Mouse (Mus musculus) neutrophil, adult 5-6 weeks (primary cell): ENCODE data around the gene Cherp. TPM values are rescaled to one million over a fixed set of nuclear protein-coding genes. Genes with fewer than 3 reads are reported as not detected.

Experiments used
- ATAC-seq: fragments of 151-379, 151-347 bp; 2 replicates; pipeline ENCODE4 v1.8.0; 2017; ENCODE audit warnings: mild to moderate bottlenecking, moderate TSS enrichment; ENCODE audit not compliant: insufficient number of reproducible peaks, poor library complexity, low FRiP score, severe bottlenecking; ENCODE audit errors: extremely low read depth
- total RNA-seq: library from RNA; stranded (forward); fragments of 200-1000 nt; gene quantifications from 2 replicates; pipeline ENCODE4 v1.2.3, GENCODE M21; 2017

The Cherp gene
- total RNA-seq, result 21.0 and 22.2 TPM in 2 replicates

DNA sequence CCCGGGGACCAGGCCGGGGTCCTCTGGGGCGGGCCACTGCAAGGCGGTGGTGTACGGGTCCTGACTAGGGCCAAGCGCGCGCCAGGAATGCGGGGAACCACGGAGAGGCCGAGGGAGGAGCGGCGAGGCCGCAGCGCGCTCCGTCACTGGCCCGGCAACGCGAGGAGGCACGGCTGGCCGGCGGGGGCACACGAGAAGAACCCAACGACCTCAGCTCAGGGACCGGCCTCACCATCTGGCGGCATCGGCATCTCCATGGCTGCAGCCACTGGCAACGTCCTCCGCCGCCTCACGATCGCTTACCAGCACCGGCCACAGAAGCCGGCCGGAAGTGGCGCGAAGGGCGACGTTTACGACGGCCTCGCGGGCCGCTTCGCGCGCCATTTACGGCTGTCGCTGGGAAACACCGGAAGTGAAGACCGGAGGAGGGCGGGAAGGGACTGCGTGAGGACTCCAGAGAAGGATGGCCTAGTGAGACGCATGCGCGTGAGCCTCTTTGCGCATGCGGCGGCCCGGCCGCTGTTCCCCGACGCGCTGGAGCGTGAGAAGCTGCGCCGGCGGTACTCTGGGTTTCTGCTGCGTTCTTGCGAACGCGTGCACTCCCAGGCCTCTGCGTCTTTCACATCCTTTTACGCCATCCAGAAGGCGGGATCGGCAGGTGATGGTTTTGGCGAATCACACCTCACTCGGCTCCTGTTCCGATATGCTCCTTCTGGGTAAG lies at the start of gene Cherp:
TSS of gene Cherp (minus strand) at position 401 of the 721 bp plus-strand sequence.
- peak; percentile 93 for ATAC-seq

DNA sequence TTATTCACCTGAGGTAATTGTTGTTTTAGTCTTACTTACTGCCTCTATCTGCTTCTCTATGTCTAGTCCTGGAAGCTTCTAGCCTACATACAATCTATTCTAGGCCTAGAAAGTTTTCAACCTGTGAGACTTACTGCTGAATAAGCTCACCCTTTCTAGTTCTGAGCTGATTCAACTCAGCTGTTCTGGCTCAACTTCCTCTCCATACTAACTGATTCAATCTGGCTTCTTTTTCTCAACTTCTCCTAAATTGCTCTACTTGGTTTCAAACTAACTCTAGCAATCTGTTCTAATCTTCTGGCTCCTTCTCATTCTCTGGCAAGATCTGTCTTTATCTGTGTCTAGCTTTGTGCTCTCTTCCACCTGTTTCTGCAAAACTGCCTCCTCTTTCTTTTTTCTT lies 46.9 kb upstream of the Cherp start:
- no peak for ATAC-seq

DNA sequence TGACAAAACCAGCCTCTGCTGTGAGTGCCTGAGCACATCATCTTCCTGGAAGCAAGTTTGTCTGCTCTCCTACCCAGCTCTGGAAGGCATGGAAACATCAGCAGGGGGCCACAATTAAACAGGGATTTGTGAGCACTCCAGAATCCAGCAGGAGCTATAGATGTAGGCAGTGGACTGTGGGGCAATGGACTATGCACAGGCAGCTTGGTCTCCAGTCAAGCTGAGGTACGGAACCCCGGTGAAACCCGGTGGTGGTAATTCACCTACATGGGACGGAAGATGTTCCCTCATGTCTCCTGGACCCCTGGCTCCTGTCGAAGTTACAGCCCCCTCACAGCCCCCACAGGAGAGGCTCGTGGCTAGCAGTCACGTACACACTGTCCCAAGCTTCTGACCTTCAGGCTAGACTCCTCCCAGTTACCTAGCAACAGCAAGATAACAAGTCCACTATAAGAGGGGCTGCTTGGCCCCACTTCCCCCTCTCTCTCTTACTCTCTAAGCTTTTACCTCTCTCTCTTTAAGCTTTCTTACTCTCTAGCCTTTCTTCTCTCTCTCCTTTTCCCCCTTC lies 42.5 kb upstream of the Cherp start:
- no peak for ATAC-seq

DNA sequence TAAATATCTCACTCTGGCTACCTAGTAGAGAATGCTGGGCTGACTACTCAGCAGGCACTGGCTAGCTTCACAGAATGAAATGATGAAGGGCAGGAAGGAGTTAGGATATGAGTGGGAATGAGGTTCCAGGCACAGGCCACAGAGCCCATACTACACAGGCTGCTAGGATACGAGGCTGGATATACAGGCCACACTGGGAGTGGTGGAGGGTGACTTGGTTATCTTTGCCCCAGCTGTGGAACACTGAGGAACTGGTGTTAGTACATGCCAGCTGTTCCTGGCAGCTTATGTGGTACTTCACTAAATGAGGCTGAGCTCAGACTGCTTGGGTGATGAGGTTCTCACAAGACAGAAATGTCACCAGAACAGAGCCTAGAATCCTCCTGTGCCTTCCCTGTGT lies 38.1 kb upstream of the Cherp start:
- ATAC-seq, result no peak

DNA sequence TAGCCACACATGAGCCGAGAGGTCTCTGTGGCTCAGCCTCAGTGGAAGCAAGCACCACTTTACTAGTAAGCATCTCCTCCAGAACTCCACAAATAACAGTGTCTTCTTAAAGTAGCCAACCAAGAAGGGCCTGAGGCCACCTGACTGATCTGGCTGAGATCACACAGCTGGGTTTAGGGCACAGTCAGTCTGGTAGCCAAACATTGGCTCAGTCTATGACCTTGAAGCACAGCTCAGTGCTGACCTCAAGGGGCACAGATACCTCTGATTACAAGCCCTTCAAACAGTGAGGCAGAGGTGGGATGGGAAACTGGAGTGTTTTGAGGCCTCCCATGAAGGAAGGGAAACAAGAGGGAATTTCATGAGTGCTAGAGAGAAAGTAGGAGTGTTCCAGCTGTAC lies 37.6 kb upstream of the Cherp start:
- ATAC-seq, result no peak

DNA sequence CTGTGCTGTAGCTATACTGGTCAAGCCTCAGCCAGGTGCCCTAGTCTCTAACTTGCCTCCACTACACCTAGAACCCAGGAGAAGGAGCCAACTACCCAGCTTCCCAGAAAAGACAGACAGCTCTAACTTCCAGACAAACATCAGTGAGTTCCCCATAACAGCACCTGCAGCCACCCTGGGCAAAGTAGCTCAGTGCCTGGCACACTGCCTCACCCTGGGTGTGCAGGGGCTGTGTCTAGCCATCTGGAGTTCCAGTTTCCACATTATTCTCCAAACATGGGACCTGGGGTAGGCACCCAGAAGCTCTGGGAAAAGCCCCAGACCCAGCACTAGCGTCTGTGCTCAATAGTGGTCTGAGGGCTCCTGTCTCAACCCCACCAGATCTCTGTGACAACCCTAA lies 32.5 kb upstream of the Cherp start:
- peak; percentile 7; the same call in 1 of the 2 replicates for ATAC-seq

DNA sequence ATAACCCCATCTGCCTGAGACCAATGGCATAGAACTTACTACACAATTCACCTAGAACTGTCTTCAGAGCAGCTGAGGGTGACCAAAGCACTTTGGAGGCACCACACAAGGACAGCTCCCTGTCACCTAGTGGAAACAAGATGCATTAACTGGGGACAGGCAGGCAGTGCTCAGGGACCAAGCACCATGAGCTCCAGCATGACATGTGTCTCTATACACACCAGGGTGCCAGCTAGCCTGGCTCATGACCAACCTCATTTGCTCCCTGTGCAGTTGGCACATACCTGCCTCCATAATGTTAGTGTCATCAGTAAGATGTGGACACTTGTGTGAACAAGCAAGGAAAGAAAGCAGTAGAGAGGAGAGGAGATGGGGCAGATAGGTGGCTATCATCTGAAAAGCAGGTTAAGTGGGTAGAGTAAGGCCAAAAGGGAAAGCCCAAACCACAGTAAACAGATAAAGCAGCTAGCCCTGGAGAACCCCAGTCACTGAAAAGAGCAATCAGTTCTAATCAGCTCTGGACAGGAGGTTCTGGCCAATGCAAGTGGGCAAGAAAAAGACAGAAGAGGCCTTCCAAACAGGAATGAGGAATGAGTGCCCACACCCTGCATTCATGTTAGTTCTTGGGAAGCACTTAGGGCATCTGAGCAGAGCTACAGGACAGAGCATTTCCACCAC lies 29.8 kb upstream of the Cherp start:
- no peak for ATAC-seq

DNA sequence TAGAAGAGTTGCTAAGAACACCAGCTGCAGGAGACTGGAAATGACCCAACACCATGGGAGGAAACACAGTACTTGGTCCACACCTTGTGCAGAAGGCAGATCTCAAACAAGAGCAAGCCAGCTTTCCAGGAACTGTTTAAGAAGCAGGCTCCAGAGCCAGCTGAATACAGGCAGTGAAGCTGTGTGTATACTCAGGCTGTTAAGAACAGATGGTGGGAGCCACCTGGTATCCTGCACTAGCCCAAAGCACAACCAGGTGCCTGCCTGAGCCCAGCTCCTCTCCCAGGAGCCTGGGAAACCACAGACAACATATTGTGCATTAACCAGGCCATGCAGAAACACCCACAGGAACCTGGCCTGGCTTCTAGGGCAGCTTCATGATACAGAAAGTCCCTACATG lies 29.1 kb upstream of the Cherp start:
- ATAC-seq, result no peak

DNA sequence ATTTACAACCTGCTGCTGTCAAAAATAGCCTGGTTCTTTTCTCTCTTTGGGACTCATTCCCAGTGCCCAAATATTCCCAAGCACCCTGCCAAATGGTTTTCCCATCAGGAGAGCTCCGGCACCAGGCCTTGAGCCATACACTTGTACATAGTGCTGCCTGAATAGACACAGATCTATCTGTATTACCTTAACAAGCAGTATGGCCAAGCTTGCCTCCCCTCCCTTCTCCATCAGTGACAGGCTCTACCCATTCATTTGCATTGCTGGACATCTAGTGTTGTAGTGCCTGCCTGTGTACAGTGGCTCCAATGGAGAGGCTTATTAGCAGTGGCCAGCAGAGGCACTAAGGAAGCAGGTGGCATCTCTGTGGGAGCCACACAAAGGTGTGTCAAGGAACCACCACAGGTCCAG lies 25.5 kb upstream of the Cherp start:
- no peak for ATAC-seq

DNA sequence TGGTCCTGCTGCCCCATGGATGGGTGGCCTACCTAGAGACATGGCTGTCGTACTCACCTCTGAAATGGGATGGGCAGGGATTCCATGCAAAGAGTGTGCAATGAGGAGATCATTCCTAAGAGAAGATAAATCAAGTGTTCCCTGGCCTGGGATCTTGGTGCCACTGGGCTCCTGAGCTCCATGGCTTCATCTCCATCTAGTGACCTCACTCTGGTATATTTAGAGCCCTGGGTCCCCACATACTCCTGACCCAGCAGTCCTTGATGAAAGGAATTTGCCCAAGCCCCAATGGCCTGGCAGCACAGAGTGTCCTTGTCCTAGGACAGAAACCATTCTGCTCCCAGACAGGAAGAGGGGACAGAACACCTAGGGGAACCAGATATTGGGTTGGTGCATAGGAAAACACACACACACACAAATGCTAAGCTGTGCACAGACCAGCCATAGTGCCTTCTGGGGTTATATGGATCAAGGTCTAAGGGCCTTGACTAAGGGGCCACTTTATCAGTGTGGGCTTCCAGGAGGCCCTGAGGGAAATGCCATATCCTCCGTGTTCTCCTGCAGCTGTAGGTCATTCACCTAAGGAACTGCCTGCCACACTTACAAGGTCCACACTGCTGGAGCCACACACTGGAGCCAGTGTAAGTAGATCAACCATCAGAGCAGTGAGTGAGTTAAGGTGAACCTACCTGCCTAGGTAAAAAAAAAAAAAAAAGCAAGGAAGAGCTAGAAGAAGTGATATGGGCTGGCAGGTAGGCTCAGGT lies 24.7 kb upstream of the Cherp start:
- no peak for ATAC-seq

DNA sequence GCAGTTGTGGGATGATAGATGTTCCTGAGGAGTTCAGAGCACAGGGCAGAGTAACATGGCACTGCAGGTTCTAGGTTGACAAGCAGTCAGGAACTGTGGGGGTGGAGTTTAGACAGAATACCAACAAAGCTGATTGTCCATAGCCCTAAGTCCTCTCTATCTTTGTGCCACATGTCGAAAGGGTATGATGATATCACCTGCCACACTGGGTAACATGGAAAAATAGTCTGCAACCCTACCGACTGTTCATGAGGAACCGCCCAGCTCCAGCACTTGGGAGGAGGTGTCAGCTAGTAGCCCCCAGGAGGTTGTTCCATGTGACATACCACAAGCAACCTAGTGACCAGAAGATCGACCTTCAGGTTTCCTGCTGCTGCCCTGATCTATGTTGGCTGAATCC lies 23.5 kb upstream of the Cherp start:
- no peak for ATAC-seq

DNA sequence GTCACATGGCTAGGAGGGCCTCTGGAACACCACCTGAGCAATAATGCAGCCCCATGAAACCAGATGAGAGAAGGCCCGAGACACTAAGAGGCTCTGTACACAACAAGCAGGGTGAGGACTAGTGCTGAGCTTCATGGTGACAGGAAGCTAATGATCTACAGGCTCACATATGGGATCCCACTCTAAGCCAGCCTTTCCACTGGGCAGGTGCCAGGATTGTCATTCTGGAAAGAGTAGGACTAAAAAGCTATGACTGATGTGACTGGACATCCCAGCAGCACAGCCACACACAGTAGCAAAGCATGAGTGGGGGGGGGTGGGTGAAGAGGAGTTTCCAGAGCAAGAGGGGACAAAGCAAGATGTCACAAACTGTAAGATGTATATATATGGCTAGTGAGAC lies 22.9 kb upstream of the Cherp start:
- no peak for ATAC-seq

DNA sequence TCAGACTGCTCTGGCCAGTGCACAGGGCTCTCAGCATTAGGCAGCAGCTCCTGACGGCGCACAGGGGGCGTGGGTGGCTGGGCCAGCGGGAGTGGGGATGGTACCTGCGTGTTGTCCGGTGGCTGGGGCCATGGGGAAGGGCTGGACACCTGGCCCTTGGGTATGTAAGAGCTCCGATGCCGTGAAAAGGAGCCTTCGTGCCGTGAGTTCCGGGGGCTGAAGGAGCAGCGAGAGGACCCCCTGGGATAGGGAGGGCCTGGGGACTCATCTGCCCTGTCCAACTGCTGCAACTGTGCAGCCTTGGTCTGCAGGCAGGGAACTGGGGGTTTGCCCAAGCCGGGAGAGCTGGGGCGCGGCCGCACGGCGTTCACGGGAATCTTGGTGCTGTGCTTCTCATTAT lies 21.2 kb upstream of the Cherp start:
- ATAC-seq, result no peak

DNA sequence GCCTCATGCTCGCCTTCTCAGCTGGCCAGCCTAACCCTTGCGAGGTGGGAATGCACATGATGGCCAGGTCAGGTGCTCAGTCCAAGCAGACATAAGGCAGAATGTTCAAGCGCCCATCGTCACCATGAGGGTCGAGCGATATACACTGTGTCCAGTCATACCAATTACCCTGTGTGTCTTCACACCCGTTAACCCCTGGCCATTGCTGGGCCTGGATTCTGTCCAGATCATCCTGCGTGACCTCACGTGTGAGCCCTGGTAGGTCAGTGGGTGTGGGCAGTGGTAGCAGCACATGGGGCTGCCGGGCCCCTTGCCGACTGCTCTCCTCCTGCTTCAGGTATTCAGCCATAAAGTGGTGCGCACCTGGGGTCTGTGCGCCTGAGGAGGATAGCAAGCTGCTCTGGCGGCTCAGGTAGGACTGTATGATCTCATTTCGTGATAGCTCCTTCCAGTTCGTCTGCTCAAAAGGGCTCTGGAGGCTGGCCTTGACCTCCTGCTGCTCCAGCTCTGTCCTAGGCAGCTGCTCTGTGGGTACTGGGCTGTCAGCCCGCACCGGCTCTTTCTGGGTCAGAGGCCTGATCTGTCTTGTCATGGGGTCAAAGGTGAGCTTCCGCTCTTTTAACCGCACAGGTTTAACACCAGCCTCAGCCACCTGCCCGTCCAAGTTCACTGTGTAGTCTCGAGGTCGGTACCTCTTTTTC lies 20.5 kb upstream of the Cherp start:
- no peak for ATAC-seq

DNA sequence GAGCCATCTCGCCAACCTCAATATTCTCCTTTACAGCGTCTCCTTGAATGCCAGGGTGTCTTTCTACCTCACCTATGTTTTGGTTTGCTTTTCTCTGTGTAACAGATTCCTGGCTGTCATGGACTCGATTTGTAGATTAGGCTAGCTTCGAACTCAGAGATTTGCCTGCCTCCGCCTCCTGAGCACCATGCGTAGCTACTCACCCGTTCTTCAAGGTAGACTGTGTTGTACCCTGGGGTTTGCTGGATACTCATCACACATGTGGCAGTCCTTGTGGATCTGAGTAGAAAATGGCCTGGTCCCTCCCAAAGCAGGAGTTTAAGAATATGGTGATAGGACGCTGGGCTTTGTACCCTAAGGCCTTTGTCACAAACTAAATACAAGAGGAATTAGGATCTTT lies 18.4 kb upstream of the Cherp start:
- no peak for ATAC-seq

DNA sequence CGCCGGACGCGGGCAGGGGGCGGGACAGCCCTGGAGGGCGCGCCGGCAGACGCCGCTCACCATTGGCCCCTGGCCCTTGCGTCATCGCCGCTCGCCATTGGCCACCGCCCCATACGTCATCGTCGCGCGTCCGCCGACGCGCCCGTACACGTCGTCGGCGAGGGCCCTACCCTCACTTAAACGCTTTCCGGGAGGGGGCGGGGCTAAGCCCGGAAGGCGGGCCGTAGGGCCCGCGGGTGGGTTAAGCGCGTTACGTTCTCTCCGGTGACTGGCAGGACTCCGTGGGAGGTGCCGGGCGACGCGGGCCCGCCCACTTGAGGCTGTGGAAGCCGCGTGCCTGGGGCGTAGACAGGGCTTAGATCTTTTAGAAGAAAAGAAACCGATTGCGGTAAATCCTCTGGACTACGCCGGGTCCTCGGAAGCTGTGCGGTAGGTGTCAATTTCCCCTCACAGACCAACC lies 17.6 kb upstream of the Cherp start:
- peak; percentile 92 for ATAC-seq

DNA sequence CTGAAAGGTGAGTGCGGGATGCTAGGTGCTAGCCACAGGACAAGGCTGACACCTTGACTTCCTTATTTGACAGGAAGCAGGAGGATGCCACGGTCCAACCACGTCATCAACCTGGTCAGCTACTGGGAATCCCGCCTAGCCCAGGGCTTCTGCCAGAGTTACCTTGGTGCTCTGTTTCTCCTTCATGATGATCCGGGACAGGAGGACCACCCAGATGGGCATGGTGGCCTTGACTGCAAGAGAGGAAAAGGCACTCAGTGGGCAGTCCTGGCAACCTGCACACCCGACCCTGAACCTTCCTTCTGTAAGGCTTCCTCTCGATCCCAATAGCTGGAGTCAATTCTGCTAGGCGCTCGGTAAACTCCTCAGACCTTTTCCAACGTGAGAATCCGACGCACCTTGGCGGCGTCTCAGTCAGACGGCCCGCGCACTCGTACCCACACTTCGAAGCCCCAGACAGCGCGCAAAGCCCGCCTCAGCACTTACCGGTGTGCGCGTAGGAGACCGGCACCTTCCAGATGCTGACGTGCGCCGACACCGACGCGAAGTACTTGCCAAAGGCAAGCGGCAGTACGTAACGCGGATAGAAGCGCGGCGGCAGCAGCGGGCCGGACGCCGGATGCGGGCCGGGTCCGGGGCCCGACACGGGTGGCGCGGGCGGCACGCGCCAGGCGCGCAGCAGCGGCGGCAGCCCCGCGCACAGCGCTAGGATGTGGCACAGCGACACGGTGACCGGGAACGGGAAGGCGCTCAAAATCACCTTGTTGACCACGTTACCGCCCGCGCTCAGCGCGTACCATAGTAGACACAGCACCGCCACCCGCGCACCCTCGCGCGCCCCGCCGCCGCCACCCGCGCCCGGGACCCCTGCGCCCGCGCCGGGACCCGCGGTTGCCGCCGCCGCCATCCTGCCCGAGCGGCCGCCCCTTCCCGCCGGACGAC lies 16.9 kb upstream of the Cherp start, which contains the start of gene Slc35e1:
TSS of gene Slc35e1 (minus strand) at position 935 of the 942 bp plus-strand sequence.
- ATAC-seq, result peak; percentile 36; the same call in 1 of the 2 replicates

DNA sequence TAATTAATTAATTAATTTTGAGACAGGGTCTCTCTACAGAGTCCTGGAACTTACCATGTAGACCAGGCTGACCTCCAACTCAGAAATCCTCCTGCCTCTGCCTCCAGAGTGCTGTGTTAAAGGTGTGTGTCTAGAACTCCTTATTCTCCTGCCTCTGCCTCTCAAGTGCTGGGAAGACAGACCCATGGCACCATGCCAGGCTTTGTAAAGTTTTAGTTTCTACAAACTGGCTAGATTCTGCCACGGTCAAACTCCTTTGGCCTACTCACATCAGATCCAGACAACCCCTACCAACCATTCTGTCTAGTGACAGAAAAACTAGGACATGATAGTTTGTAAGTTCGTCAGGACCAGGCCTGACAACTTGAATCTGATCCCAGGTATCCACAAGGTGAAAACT lies 16.0 kb upstream of the Cherp start:
- ATAC-seq, result no peak
